In the genomic region with DNA sequence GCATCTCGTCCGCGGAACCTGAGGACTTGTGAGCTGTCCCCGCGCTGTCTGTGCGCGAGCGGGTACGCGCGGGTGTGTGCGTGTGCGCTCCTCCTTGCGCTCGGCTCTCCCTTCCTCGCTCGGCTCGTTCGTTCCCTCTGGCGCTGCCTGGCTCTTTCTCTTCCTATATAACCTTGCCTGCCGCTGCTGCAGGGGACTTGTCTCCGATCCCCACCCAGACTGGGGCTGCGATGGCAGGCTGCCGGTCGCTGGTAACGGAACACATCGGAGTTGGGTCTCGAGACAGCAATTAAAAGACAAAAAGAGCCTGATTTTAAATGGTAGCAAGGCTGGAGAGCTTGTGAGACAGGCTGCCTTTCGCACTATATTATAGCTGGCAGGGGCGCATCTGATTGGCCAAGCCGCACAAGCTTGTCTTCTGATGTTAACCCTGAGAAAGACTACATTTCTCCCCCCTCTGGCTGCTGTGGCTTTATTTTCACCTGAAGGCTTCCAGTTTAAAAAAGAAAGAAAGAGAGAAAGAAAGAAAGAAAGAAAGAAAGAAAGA, we compare ENCODE assay signal across 9 mouse cellular contexts. TPM values are rescaled to one million over a fixed set of nuclear protein-coding genes. Genes with fewer than 3 reads are reported as not detected.
DNase-seq lines count a peak whose midpoint lies in the region; ATAC-seq and TF ChIP-seq lines count a peak whose summit lies in the region.
"Had no signal": no experiment of that assay in that cellular context is flagged by ENCODE, and none has a peak within 500 bp of the region (broad histone marks: within the 10 kb centered on the region; RNA-seq: fewer than 3 reads in every experiment).

Gene Shh, minus strand, starts transcription at position 497 of the 547 bp plus-strand sequence.

- no peaks in the 10 kb centered on the region for H3K9me3 ChIP-seq in forebrain, embryonic 15.5 days
- no peaks in the 10 kb centered on the region for H3K9me3 ChIP-seq in limb, embryonic 14.5 days (ENCODE audit: control insufficient read depth, low read length)
- H3K9me3 ChIP-seq in stomach, embryonic 14.5 days (ENCODE audit: control insufficient read depth, low read depth, low read length), result no peaks in the 10 kb centered on the region

- under 1% methylated on average over 31 of the region's 31 CpGs for WGBS in forebrain, embryonic 15.5 days
- under 1% methylated on average over 28 of the region's 31 CpGs for WGBS in limb, embryonic 14.5 days
- WGBS in stomach, embryonic 14.5 days, result under 1% methylated on average over 31 of the region's 31 CpGs
- WGBS in cerebellum, adult 2 months, result 1% methylated on average over 31 of the region's 31 CpGs

- H3K27me3 ChIP-seq in forebrain, embryonic 15.5 days, result peaks cover 83% of the 10 kb centered on the region
- peaks cover 74% of the 10 kb centered on the region for H3K27me3 ChIP-seq in limb, embryonic 14.5 days (ENCODE audit: control insufficient read depth, insufficient read depth, low read length)
- H3K27me3 ChIP-seq in stomach, embryonic 14.5 days (ENCODE audit: control insufficient read depth, insufficient read depth, low read length), result peaks cover 51% of the 10 kb centered on the region
- H3K27me3 ChIP-seq in cerebellum, adult 2 months (ENCODE audit: control insufficient read depth, insufficient read depth, low read length), result peaks cover 2% of the 10 kb centered on the region; the same call in 1 of the 2 replicates

- H3K9ac ChIP-seq in forebrain, embryonic 15.5 days (replicated peaks), result peak within 1 kb of the TSS; percentile 51
- H3K9ac ChIP-seq in limb, embryonic 14.5 days (ENCODE audit: low read depth, low read length, severe bottlenecking), result no peak within 1 kb of the TSS
- peak within 1 kb of the TSS; percentile 65 for H3K9ac ChIP-seq in stomach, embryonic 14.5 days (replicated peaks; ENCODE audit: low read depth, low read length)

- H3K4me3 ChIP-seq in forebrain, embryonic 15.5 days, result peak within 1 kb of the TSS; percentile 52
- peak within 1 kb of the TSS; percentile 47 for H3K4me3 ChIP-seq in limb, embryonic 14.5 days (replicated peaks; ENCODE audit: low read length)
- H3K4me3 ChIP-seq in stomach, embryonic 14.5 days (ENCODE audit: low read depth, low read length), result peak within 1 kb of the TSS; percentile 60
- H3K4me3 ChIP-seq in cerebellum, adult 2 months (replicated peaks; ENCODE audit: insufficient read depth, low read depth, low read length), result no peak within 1 kb of the TSS

- intact Hi-C loops in gastrocnemius, postnatal 14 days (cut with DNase I; ENCODE audit: low total_unique reads), result no loop called here

- TF ChIP-seq CTCF in cerebellum, adult 2 months (IDR thresholded peaks at IDR 0.05; ENCODE audit: borderline replicate concordance, insufficient read depth, low read depth, low read length), result no peak

- peaks cover 40% of the 10 kb centered on the region for H3K4me1 ChIP-seq in forebrain, embryonic 15.5 days
- peaks cover 8% of the 10 kb centered on the region for H3K4me1 ChIP-seq in limb, embryonic 14.5 days (ENCODE audit: control insufficient read depth, insufficient read depth, low read length)
- no peaks in the 10 kb centered on the region for H3K4me1 ChIP-seq in stomach, embryonic 14.5 days (ENCODE audit: control insufficient read depth, insufficient read depth, low read length)
- no peaks in the 10 kb centered on the region for H3K4me1 ChIP-seq in cerebellum, adult 2 months (ENCODE audit: control insufficient read depth, insufficient read depth, low read length)

- peak; percentile 74 for ATAC-seq in forebrain, embryonic 15.5 days (replicated peaks)
- no peak for ATAC-seq in limb, embryonic 14.5 days (ENCODE audit: low FRiP score, low read depth)
- no peak for ATAC-seq in stomach, embryonic 14.5 days (ENCODE audit: insufficient number of reproducible peaks, insufficient read depth, low FRiP score, low read depth)

- no peaks in the 10 kb centered on the region for H3K36me3 ChIP-seq in forebrain, embryonic 15.5 days
- H3K36me3 ChIP-seq in limb, embryonic 14.5 days (ENCODE audit: control insufficient read depth, insufficient read depth, low read length), result no peaks in the 10 kb centered on the region
- no peaks in the 10 kb centered on the region for H3K36me3 ChIP-seq in stomach, embryonic 14.5 days (ENCODE audit: control insufficient read depth, insufficient read depth, low read length)

- H3K4me2 ChIP-seq in forebrain, embryonic 15.5 days (replicated peaks), result peak within 1 kb of the TSS; percentile 89
- peak within 1 kb of the TSS; percentile 45 for H3K4me2 ChIP-seq in limb, embryonic 14.5 days (replicated peaks; ENCODE audit: low read depth, low read length, severe bottlenecking)
- peak within 1 kb of the TSS; percentile 79 for H3K4me2 ChIP-seq in stomach, embryonic 14.5 days (replicated peaks; ENCODE audit: low read depth, low read length)

- TF ChIP-seq POLR2A in limb, embryonic 14.5 days (IDR thresholded peaks at IDR 0.05; ENCODE audit: borderline replicate concordance, extremely low read depth, insufficient read depth, insufficient read length), result no peak
- TF ChIP-seq POLR2A in cerebellum, adult 2 months (IDR thresholded peaks at IDR 0.05; ENCODE audit: borderline replicate concordance, insufficient read depth, low read length), result no peak

- H3K27ac ChIP-seq in forebrain, embryonic 15.5 days (replicated peaks), result peak within 1 kb of the TSS; percentile 78
- no peak within 1 kb of the TSS for H3K27ac ChIP-seq in limb, embryonic 14.5 days (replicated peaks; ENCODE audit: low read depth, low read length)
- H3K27ac ChIP-seq in stomach, embryonic 14.5 days (ENCODE audit: low read length), result peak within 1 kb of the TSS; percentile 82
- no peak within 1 kb of the TSS for H3K27ac ChIP-seq in cerebellum, adult 2 months (ENCODE audit: insufficient read depth, low read length)

- peak; percentile 19 to 39 for DNase-seq in layer of hippocampus, postnatal 25 days (ENCODE audit: extremely low spot score in 1 of 2, low spot score in 1 of 2)
- DNase-seq in layer of hippocampus, adult 9-11 months, result no peak
- DNase-seq in adrenal gland, postnatal 14 days, result peak; percentile 45
- no peak for DNase-seq in limb, embryonic 14.5 days (ENCODE audit: low spot score)
- DNase-seq in cerebellum, adult 2 months, result no peak
- no peak for DNase-seq in gastrocnemius, postnatal 14 days

RNA-seq across cellular contexts. Expression of gene Shh, which starts in this region (rescaled TPM):
- total RNA-seq in layer of hippocampus, postnatal 25 days (2021), result 1 to 10 TPM; 1.4 to 1.7 TPM
- total RNA-seq in adrenal gland, postnatal 14 days (2021), result 15.5 and 19.7 TPM in 2 replicates
- 0.49 and 0.81 TPM in 2 replicates for polyA plus RNA-seq in forebrain, embryonic 15.5 days (2015; fragmentation: Nextera tagmentation; extraction: Ambion mirVana)
- 0.33 and 0.37 TPM in 2 replicates for polyA plus RNA-seq in limb, embryonic 14.5 days (2012; rRNA removed)
- 0.06 TPM in 1 of 2 replicates, not detected in the other for polyA plus RNA-seq in limb, embryonic 14.5 days (2014; fragmentation: Nextera tagmentation; extraction: Ambion mirVana)
- 4.6 and 5.3 TPM in 2 replicates for polyA plus RNA-seq in stomach, embryonic 14.5 days (2014; fragmentation: Nextera tagmentation; extraction: Ambion mirVana)
- polyA plus RNA-seq in cerebellum, adult 2 months (2012; rRNA removed), result 5.1 TPM in 2 replicates
- total RNA-seq in gastrocnemius, postnatal 14 days (2021), result not detected
- polyA plus RNA-seq: spleen, adult 2 months had no signal

Comparison
In these comparisons a context has a peak if more than half of its experiments do, and no peak if none do; other contexts are left out.
1. DNase-seq: peak in layer of hippocampus, postnatal 25 days (2 of 2) and adrenal gland, postnatal 14 days (single experiment); none in layer of hippocampus, adult 9-11 months (single experiment), limb, embryonic 14.5 days (single experiment), cerebellum, adult 2 months (0 of 2) and gastrocnemius, postnatal 14 days (single experiment).
2. Peak in ATAC-seq, H3K4me3 ChIP-seq, H3K27ac ChIP-seq, H3K9ac ChIP-seq and H3K4me2 ChIP-seq in forebrain, embryonic 15.5 days; RNA of the gene not detected or under 1 TPM.
3. Peak in every context shown above with its lines, with median percentiles within 50 percentile points of each other: H3K4me2 ChIP-seq.